Mouse (Mus musculus): ENCODE results near the gene Egflam.
A peak's percentile ranks its signal among the peaks of the same experiment; 100 is the strongest.

Egflam gene

GRCm38 (mm10) chr15:7290003-7290402 lies 108.2 kb downstream of the Egflam start:
- no peak for DNase-seq

- DNase-seq: no peak
These were observed 108.7 kb downstream of the Egflam start for GRCm38 (mm10) chr15:7289516-7289915.

GRCm38 (mm10) chr15:7288841-7289424 lies 109.3 kb downstream of the Egflam start:
- DNase-seq: no peak

- no peak for DNase-seq
These were observed 110.3 kb downstream of the Egflam start for GRCm38 (mm10) chr15:7287911-7288310.

GRCm38 (mm10) chr15:7281579-7281978 lies 116.6 kb downstream of the Egflam start:
- DNase-seq: no peak

GRCm38 (mm10) chr15:7263822-7264221 lies 134.4 kb downstream of the Egflam start:
- DNase-seq: peak; percentile 56 to 63

GRCm38 (mm10) chr15:7263339-7263738 lies 134.9 kb downstream of the Egflam start:
- no peak for DNase-seq

GRCm38 (mm10) chr15:7261371-7261770 lies 136.8 kb downstream of the Egflam start:
- DNase-seq: no peak

- no peak for DNase-seq
These were observed 141.6 kb downstream of the Egflam start for GRCm38 (mm10) chr15:7256577-7256976.

- DNase-seq: no peak
These were observed 144.9 kb downstream of the Egflam start for GRCm38 (mm10) chr15:7253326-7253725.

- DNase-seq: no peak
These were observed 146.0 kb downstream of the Egflam start for GRCm38 (mm10) chr15:7252106-7252636.

GRCm38 (mm10) chr15:7251042-7251441 lies 147.2 kb downstream of the Egflam start:
- DNase-seq: no peak

GRCm38 (mm10) chr15:7249216-7249615 lies 149.0 kb downstream of the Egflam start:
- DNase-seq: no peak

GRCm38 (mm10) chr15:7247321-7247720 lies 150.9 kb downstream of the Egflam start:
- DNase-seq: no peak

- DNase-seq: no peak
These were observed 155.9 kb downstream of the Egflam start for GRCm38 (mm10) chr15:7242161-7242850.

- DNase-seq: no peak
These were observed 157.2 kb downstream of the Egflam start for GRCm38 (mm10) chr15:7240950-7241349.

GRCm38 (mm10) chr15:7239904-7240303 lies 158.3 kb downstream of the Egflam start:
- DNase-seq: no peak

- DNase-seq: no peak
These were observed 164.7 kb downstream of the Egflam start for GRCm38 (mm10) chr15:7233393-7234090.

- DNase-seq: peak; percentile 69 to 72
These were observed 172.0 kb downstream of the Egflam start for GRCm38 (mm10) chr15:7226225-7226624.

- no peak for DNase-seq
These were observed 173.9 kb downstream of the Egflam start for GRCm38 (mm10) chr15:7224151-7224775.

- no peak for DNase-seq
These were observed 175.4 kb downstream of the Egflam start for GRCm38 (mm10) chr15:7222809-7223208.

- no peak for DNase-seq
These were observed 181.0 kb downstream of the Egflam start for GRCm38 (mm10) chr15:7217273-7217598.

- no peak for DNase-seq
These were observed 181.5 kb downstream of the Egflam start for GRCm38 (mm10) chr15:7216581-7217272.
